ENCODE assay signal across 8 mouse cellular contexts in genomic region chr9:86570261-86570890, GRCm38 (mm10). TPM values are rescaled to one million over a fixed set of nuclear protein-coding genes. Genes with fewer than 3 reads are reported as not detected.
DNase-seq lines count a peak whose midpoint lies in the region; ATAC-seq lines count a peak whose summit lies in the region.

No protein-coding gene starts in this region.

- WGBS in neural tube, embryonic 11.5 days = 84% methylated on average over 10 of the region's 10 CpGs
- WGBS in hindbrain, embryonic 16.5 days = 77% methylated on average over 10 of the region's 10 CpGs
- WGBS in liver, embryonic 12.5 days (ENCODE audit: insufficient replicate concordance) = 74% methylated on average over 10 of the region's 10 CpGs

- no peak overlapping the region for H3K9ac ChIP-seq in neural tube, embryonic 11.5 days (ENCODE audit: low read length)
- no peak overlapping the region; the same call in 1 of the 2 replicates for H3K9ac ChIP-seq in hindbrain, embryonic 16.5 days (ENCODE audit: low read depth, low read length)
- no peak overlapping the region for H3K9ac ChIP-seq in liver, embryonic 12.5 days

- H3K9me3 ChIP-seq in neural tube, embryonic 11.5 days (ENCODE audit: control insufficient read depth, low read length) = no peaks in the 10 kb centered on the region
- H3K9me3 ChIP-seq in hindbrain, embryonic 16.5 days (ENCODE audit: control insufficient read depth, low read length) = no peaks in the 10 kb centered on the region
- H3K9me3 ChIP-seq in liver, embryonic 12.5 days (replicated peaks) = no peaks in the 10 kb centered on the region

- ATAC-seq in neural tube, embryonic 11.5 days (ENCODE audit: insufficient read depth, low FRiP score, low TSS enrichment) = no peak
- no peak for ATAC-seq in hindbrain, embryonic 16.5 days
- ATAC-seq in liver, embryonic 12.5 days = no peak

- no peaks in the 10 kb centered on the region for H3K27me3 ChIP-seq in neural tube, embryonic 11.5 days (ENCODE audit: control insufficient read depth, insufficient read depth, low read length)
- no peaks in the 10 kb centered on the region for H3K27me3 ChIP-seq in hindbrain, embryonic 16.5 days (replicated peaks; ENCODE audit: control insufficient read depth, insufficient read depth, low read length)
- H3K27me3 ChIP-seq in liver, embryonic 12.5 days (replicated peaks) = no peaks in the 10 kb centered on the region

- DNase-seq in neural tube, embryonic 11.5 days (ENCODE audit: low spot score) = no peak
- no peak for DNase-seq in neural tube, embryonic 10.5 days (ENCODE audit: extremely low spot score, low spot score)
- DNase-seq in yolk sac, embryonic 10.5 days (ENCODE audit: low spot score) = peak; percentile 20
- DNase-seq in frontal cortex, adult 2 months (ENCODE audit: extremely low spot score in 1 of 2, low spot score in 1 of 2) = no peak
- DNase-seq in embryo, embryonic 10 days (ENCODE audit: low spot score) = no peak
- DNase-seq in frontal cortex, postnatal 14 days (ENCODE audit: low spot score in 2 of 2) = no peak

- H3K4me2 ChIP-seq in neural tube, embryonic 11.5 days (ENCODE audit: low read depth) = peak overlapping the region; percentile 96; the same call in 1 of the 2 replicates
- peak overlapping the region; percentile 62 for H3K4me2 ChIP-seq in hindbrain, embryonic 16.5 days (ENCODE audit: low read length)
- H3K4me2 ChIP-seq in liver, embryonic 12.5 days = peak overlapping the region; percentile 99

- H3K4me1 ChIP-seq in neural tube, embryonic 11.5 days (ENCODE audit: control insufficient read depth, insufficient read depth, low read length) = peaks cover 2% of the 10 kb centered on the region; the same call in 1 of the 2 replicates
- peaks cover 9% of the 10 kb centered on the region for H3K4me1 ChIP-seq in hindbrain, embryonic 16.5 days (ENCODE audit: control insufficient read depth, insufficient read depth, low read depth, low read length)
- H3K4me1 ChIP-seq in liver, embryonic 12.5 days = peaks cover 23% of the 10 kb centered on the region

- no peak overlapping the region for H3K27ac ChIP-seq in neural tube, embryonic 11.5 days (ENCODE audit: low read depth, low read length)
- H3K27ac ChIP-seq in hindbrain, embryonic 16.5 days (ENCODE audit: low read depth, low read length) = no peak overlapping the region
- no peak overlapping the region for H3K27ac ChIP-seq in liver, embryonic 12.5 days

- peak overlapping the region; percentile 66; the same call in 1 of the 2 replicates for H3K4me3 ChIP-seq in neural tube, embryonic 11.5 days (ENCODE audit: low read depth, low read length)
- H3K4me3 ChIP-seq in hindbrain, embryonic 16.5 days (ENCODE audit: low read length) = peak overlapping the region; percentile 82
- H3K4me3 ChIP-seq in liver, embryonic 12.5 days = peak overlapping the region; percentile 77

- no peaks in the 10 kb centered on the region for H3K36me3 ChIP-seq in neural tube, embryonic 11.5 days (ENCODE audit: control insufficient read depth, insufficient read depth, low read length)
- no peaks in the 10 kb centered on the region; the same call in none of the 2 replicates for H3K36me3 ChIP-seq in hindbrain, embryonic 16.5 days (ENCODE audit: control insufficient read depth, insufficient read depth, low read length)
- peaks cover 32% of the 10 kb centered on the region for H3K36me3 ChIP-seq in liver, embryonic 12.5 days

RNA-seq across cellular contexts. Expression of gene Pgm3, which starts 1.3 kb away (rescaled TPM):
- polyA plus RNA-seq in neural tube, embryonic 11.5 days (2014; fragmentation: Nextera tagmentation; extraction: Ambion mirVana) = 35.7 and 39.4 TPM in 2 replicates
- polyA plus RNA-seq in hindbrain, embryonic 16.5 days (2015; fragmentation: Nextera tagmentation; extraction: Ambion mirVana) = 36.1 and 39.8 TPM in 2 replicates
- 17.4 and 17.7 TPM in 2 replicates for polyA plus RNA-seq in liver, embryonic 12.5 days (2016; fragmentation: Nextera tagmentation; extraction: Ambion mirVana)
- polyA plus RNA-seq in frontal cortex, adult 2 months (2012; rRNA removed) = 10.8 and 11.2 TPM in 2 replicates

RNA-seq across cellular contexts. Expression of gene Rwdd2a, which starts 1.4 kb away (rescaled TPM):
- 2.7 and 3.6 TPM in 2 replicates for polyA plus RNA-seq in neural tube, embryonic 11.5 days (2014; fragmentation: Nextera tagmentation; extraction: Ambion mirVana)
- 37.2 and 48.9 TPM in 2 replicates for polyA plus RNA-seq in hindbrain, embryonic 16.5 days (2015; fragmentation: Nextera tagmentation; extraction: Ambion mirVana)
- 1.6 and 2.1 TPM in 2 replicates for polyA plus RNA-seq in liver, embryonic 12.5 days (2016; fragmentation: Nextera tagmentation; extraction: Ambion mirVana)
- 26.1 and 29.2 TPM in 2 replicates for polyA plus RNA-seq in frontal cortex, adult 2 months (2012; rRNA removed)
